Mouse (Mus musculus): ENCODE data around the gene Gm49322. TPM values are rescaled to one million over a fixed set of nuclear protein-coding genes. Genes with fewer than 3 reads are reported as not detected.

The Gm49322 gene
- polyA plus RNA-seq, 1 experiment from 2014 or later: 4.4 TPM

DNA sequence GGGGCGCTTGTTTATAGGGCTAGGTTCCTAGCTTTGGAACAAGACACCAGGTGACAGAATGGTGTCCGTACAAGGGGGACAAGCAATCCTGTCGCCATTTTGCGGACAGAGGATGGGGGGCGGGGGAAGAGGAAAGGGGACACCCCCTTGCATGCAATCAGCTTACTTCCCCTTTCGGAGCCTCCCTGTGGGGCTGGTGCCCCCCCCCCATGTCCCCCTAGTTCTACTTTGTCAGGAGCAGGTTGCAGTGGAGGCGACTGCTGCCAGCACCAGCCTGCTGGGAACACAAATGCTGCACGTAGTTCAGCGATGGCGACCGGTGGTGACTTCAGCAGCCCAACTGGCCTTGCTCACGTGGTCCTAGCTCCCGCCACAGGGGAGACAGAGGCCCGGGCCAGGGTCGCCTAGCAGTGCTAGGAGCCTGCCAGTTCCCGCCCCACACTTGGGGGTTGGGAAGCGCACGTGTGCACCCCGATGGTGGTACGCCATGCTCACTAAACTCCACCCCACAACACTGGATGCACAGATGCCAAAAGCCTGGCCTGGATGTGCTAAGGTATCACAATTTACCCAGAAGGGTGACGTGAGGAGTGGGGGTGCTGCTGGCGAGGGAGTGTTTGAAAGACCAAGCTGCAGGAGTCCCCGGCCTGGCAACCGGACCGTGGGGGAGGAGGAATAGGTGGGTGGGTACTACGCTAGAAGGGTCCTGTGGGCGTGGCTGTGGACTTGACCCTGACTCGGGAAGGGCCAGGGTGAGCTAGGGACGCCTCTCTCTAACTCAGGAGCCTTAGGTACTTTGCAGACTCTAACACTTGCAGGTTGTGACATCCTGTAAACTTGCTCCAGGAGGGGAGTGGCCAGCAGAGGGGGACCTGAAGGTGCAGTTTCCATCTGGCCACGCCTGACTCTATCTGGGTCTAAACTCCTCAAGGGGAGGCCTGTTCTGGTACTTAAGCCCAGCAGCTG is 34.7 kb upstream of the Gm49322 start:
- peak; percentile 17; the same call in 1 of the 2 replicates for ATAC-seq (ENCODE audit: low read depth)

DNA sequence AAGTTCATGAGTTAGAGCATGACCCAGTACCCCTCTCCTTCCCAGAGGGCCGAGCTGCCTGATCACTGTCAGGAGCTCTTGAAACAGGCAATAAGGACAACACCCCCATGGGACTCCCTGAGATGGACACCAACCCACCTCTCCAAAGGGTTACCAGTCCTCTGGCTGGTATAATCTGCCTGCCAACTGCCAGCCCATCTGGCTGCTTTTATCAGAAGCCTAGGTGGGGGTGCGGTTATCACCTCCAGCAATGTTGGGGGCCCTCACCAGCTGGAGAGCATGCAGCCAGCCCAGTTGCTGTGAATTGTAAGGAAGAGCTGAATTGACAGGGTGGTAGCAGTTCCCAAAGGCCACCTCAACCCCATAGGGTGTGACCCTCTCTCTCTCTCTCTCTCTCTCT is 33.3 kb upstream of the Gm49322 start:
- no peak for ATAC-seq (ENCODE audit: low read depth)
- Histone ChIP-seq H3K4me3 (ENCODE audit: low read length) (no peak overlapping the region), H3K9ac (ENCODE audit: low read length) (peak overlapping the region; percentile 25; the same call in 1 of the 2 replicates), H3K36me3 (ENCODE audit: control insufficient read depth, insufficient read depth, low read length) (no peaks in the 10 kb centered on the region), H3K9me3 (ENCODE audit: control insufficient read depth, low read length) (no peaks in the 10 kb centered on the region), H3K4me2 (ENCODE audit: low read depth, low read length) (no peak overlapping the region), H3K27ac (ENCODE audit: low read length) (no peak overlapping the region; the same call in 1 of the 2 replicates), H3K27me3 (ENCODE audit: control insufficient read depth, insufficient read depth, low read depth, low read length) (no peaks in the 10 kb centered on the region), H3K4me1 (replicated peaks; ENCODE audit: control insufficient read depth, insufficient read depth, low read length) (peaks cover 35% of the 10 kb centered on the region)
- WGBS: 62% methylated on average over 2 of the region's 2 CpGs

More for the DNA sequence above, 34.7 kb upstream of the Gm49322 start:
- Histone ChIP-seq H3K27me3 (ENCODE audit: control insufficient read depth, insufficient read depth, low read depth, low read length) (no peaks in the 10 kb centered on the region), H3K4me2 (ENCODE audit: low read depth, low read length) (peak overlapping the region; percentile 49), H3K36me3 (ENCODE audit: control insufficient read depth, insufficient read depth, low read length) (no peaks in the 10 kb centered on the region), H3K9ac (ENCODE audit: low read length) (peak overlapping the region; percentile 57), H3K9me3 (ENCODE audit: control insufficient read depth, low read length) (no peaks in the 10 kb centered on the region), H3K27ac (ENCODE audit: low read length) (peak overlapping the region; percentile 58), H3K4me3 (ENCODE audit: low read length) (peak overlapping the region; percentile 15), H3K4me1 (replicated peaks; ENCODE audit: control insufficient read depth, insufficient read depth, low read length) (peaks cover 35% of the 10 kb centered on the region)
- 22% methylated on average over 30 of the region's 30 CpGs for WGBS

- Histone ChIP-seq H3K9ac (ENCODE audit: low read length) (peak overlapping the region; percentile 24), H3K27ac (ENCODE audit: low read length) (no peak overlapping the region), H3K36me3 (ENCODE audit: control insufficient read depth, insufficient read depth, low read length) (no peaks in the 10 kb centered on the region), H3K9me3 (ENCODE audit: control insufficient read depth, low read length) (no peaks in the 10 kb centered on the region), H3K4me1 (replicated peaks; ENCODE audit: control insufficient read depth, insufficient read depth, low read length) (peaks cover 43% of the 10 kb centered on the region), H3K4me2 (ENCODE audit: low read depth, low read length) (no peak overlapping the region), H3K4me3 (ENCODE audit: low read length) (no peak overlapping the region), H3K27me3 (ENCODE audit: control insufficient read depth, insufficient read depth, low read depth, low read length) (no peaks in the 10 kb centered on the region)
- ATAC-seq (ENCODE audit: low read depth): no peak
- WGBS: 50% methylated on average over 9 of the region's 9 CpGs
Measured at GRCm38 (mm10) chr10:80573944-80574343, 31.9 kb upstream of the Gm49322 start.

DNA sequence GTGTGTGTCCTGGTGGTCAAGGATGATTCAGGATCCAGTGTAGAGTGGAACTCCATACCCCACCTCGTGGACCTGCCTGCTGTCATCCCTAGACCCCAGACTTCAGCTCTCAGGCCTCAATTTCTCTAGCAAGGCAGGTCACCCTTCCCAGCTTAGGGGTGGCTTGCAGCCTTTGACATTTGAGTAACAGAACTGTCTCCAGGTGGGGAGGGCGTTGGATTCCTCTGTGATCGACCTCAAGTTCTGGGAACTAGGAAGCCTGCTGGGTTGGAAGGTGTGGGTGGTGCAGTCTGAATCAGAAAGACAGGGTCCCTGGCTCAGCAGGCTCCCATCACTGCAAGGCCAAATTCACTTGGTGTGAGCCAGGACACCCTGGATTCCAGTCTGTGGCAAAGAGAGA is 30.9 kb upstream of the Gm49322 start:
- Histone ChIP-seq H3K36me3 (ENCODE audit: control insufficient read depth, insufficient read depth, low read length) (no peaks in the 10 kb centered on the region), H3K9me3 (ENCODE audit: control insufficient read depth, low read length) (no peaks in the 10 kb centered on the region), H3K27me3 (ENCODE audit: control insufficient read depth, insufficient read depth, low read depth, low read length) (no peaks in the 10 kb centered on the region), H3K4me2 (ENCODE audit: low read depth, low read length) (no peak overlapping the region), H3K9ac (ENCODE audit: low read length) (peak overlapping the region; percentile 70; the same call in 1 of the 2 replicates), H3K4me3 (ENCODE audit: low read length) (no peak overlapping the region), H3K4me1 (replicated peaks; ENCODE audit: control insufficient read depth, insufficient read depth, low read length) (peaks cover 45% of the 10 kb centered on the region), H3K27ac (ENCODE audit: low read length) (no peak overlapping the region)
- 72% methylated on average over 3 of the region's 3 CpGs for WGBS
- ATAC-seq (ENCODE audit: low read depth): no peak

DNA sequence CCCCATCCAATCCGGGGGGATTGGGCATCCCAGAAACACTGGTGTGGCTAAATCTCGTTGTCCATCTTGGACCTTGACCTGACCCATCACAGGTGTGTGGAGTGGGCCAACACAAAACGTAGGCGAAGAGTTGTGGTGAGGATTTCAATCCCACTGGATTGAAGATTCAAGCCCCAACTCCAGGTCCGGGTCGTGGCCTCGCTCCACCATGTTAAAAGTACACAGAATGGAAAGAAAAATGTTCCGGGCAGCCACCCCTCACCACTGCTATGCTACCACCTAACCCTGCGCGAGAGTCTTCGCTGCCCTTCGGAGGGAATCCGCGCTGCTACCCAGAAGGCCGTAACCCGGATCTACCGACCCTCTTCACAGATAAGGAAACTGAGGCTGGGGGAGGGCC is 29.9 kb upstream of the Gm49322 start:
- Histone ChIP-seq H3K9ac (ENCODE audit: low read length) (peak overlapping the region; percentile 70), H3K4me3 (ENCODE audit: low read length) (peak overlapping the region; percentile 57), H3K27me3 (ENCODE audit: control insufficient read depth, insufficient read depth, low read depth, low read length) (no peaks in the 10 kb centered on the region), H3K9me3 (ENCODE audit: control insufficient read depth, low read length) (no peaks in the 10 kb centered on the region), H3K27ac (ENCODE audit: low read length) (peak overlapping the region; percentile 42; the same call in 1 of the 2 replicates), H3K36me3 (ENCODE audit: control insufficient read depth, insufficient read depth, low read length) (no peaks in the 10 kb centered on the region), H3K4me1 (replicated peaks; ENCODE audit: control insufficient read depth, insufficient read depth, low read length) (peaks cover 40% of the 10 kb centered on the region), H3K4me2 (ENCODE audit: low read depth, low read length) (peak overlapping the region; percentile 96)
- ATAC-seq (ENCODE audit: low read depth): no peak
- WGBS: 7% methylated on average over 17 of the region's 17 CpGs

DNA sequence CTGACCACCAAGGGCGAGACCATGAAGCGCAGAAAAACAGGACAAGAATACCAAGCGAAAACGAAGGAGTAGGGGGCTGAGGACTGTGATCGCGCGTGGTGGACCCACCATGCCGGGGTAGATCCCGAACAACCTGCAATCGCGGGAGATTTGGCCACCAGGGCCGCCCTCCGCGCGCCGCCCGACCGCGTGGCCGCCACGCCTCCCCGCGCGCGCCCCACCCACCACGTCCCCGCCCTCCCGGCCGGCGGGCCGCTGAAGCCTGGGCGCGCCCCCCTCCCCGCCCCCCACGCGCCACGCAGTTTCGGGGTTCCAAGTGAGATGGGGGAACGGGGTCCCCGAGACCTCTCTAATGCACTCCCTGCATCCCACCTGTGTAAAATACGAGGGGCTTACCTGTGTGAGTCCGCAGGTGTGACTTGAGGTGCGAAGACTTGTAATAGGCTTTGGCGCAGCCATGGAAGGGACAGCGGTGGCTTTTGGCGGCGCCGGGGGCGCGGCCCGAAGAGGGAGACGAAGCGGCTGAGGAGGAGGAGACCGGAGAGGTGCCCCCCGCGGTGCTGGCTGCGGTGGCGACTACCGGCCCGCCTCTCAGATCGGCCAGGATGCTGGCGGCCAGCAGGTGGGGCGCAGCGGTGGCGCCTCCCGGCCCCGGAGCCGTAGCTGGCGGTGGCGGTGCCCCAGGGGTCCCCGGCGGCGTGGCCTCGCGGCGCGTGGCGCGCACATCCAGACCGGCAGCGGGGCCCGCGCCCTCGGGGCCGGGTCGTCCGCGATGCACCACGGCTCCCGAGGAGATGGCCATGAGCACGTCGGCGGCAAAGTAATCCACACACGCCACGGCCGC is 29.2 kb upstream of the Gm49322 start:
- WGBS: under 1% methylated on average over 83 of the region's 96 CpGs
- Histone ChIP-seq H3K4me1 (replicated peaks; ENCODE audit: control insufficient read depth, insufficient read depth, low read length) (peaks cover 33% of the 10 kb centered on the region), H3K36me3 (ENCODE audit: control insufficient read depth, insufficient read depth, low read length) (no peaks in the 10 kb centered on the region), H3K27me3 (ENCODE audit: control insufficient read depth, insufficient read depth, low read depth, low read length) (no peaks in the 10 kb centered on the region), H3K4me2 (ENCODE audit: low read depth, low read length) (peak overlapping the region; percentile 96), H3K9ac (ENCODE audit: low read length) (peak overlapping the region; percentile 70), H3K9me3 (ENCODE audit: control insufficient read depth, low read length) (no peaks in the 10 kb centered on the region), H3K27ac (ENCODE audit: low read length) (peak overlapping the region; percentile 92), H3K4me3 (ENCODE audit: low read length) (peak overlapping the region; percentile 57)
- peak; percentile 4; the same call in 1 of the 2 replicates for ATAC-seq (ENCODE audit: low read depth)

- no peaks in the 10 kb centered on the region for H3K27me3 ChIP-seq (ENCODE audit: control insufficient read depth, insufficient read depth, low read depth, low read length)
- ATAC-seq (ENCODE audit: low read depth): peak; percentile 89
- H3K27ac ChIP-seq (ENCODE audit: low read length): peak within 1 kb of the TSS; percentile 92
- no peaks in the 10 kb centered on the region for H3K9me3 ChIP-seq (ENCODE audit: control insufficient read depth, low read length)
- WGBS: under 1% methylated on average over 65 of the region's 97 CpGs
- peaks cover 30% of the 10 kb centered on the region for H3K4me1 ChIP-seq (replicated peaks; ENCODE audit: control insufficient read depth, insufficient read depth, low read length)
- peak within 1 kb of the TSS; percentile 96 for H3K4me2 ChIP-seq (ENCODE audit: low read depth, low read length)
- no peaks in the 10 kb centered on the region for H3K36me3 ChIP-seq (ENCODE audit: control insufficient read depth, insufficient read depth, low read length)
- H3K9ac ChIP-seq (ENCODE audit: low read length): peak within 1 kb of the TSS; percentile 70
- H3K4me3 ChIP-seq (ENCODE audit: low read length): peak within 1 kb of the TSS; percentile 57
Measured at GRCm38 (mm10) chr10:80577195-80578130, 28.4 kb upstream of the Gm49322 start, which contains the start of gene Klf16. Klf16 (minus strand) TSS chr10:80577321.

- Histone ChIP-seq H3K27me3 (ENCODE audit: control insufficient read depth, insufficient read depth, low read depth, low read length) (no peaks in the 10 kb centered on the region), H3K4me3 (ENCODE audit: low read length) (peak overlapping the region; percentile 57), H3K4me2 (ENCODE audit: low read depth, low read length) (peak overlapping the region; percentile 96), H3K27ac (ENCODE audit: low read length) (peak overlapping the region; percentile 92), H3K4me1 (replicated peaks; ENCODE audit: control insufficient read depth, insufficient read depth, low read length) (peaks cover 30% of the 10 kb centered on the region), H3K9me3 (ENCODE audit: control insufficient read depth, low read length) (no peaks in the 10 kb centered on the region), H3K36me3 (ENCODE audit: control insufficient read depth, insufficient read depth, low read length) (peaks cover 1% of the 10 kb centered on the region; the same call in 1 of the 2 replicates), H3K9ac (ENCODE audit: low read length) (peak overlapping the region; percentile 70)
- under 1% methylated on average over 29 of the region's 29 CpGs for WGBS
- ATAC-seq (ENCODE audit: low read depth): peak; percentile 50
Measured at GRCm38 (mm10) chr10:80578131-80578750, 27.6 kb upstream of the Gm49322 start.

Data from lung, embryonic 16.5 days (tissue).